Mouse (Mus musculus) MEL (cell line): Measurements from ENCODE around the gene Gtf3c4.

Source experiments
- CHD1 ChIP-seq: IDR thresholded peaks from 2 replicates; pipeline ENCODE4 v1.6.1; 2012; ENCODE audit warnings: low read depth, mild to moderate bottlenecking, inconsistent platforms, low read length, improper control_type of control experiment
- CHD2 ChIP-seq: IDR thresholded peaks from 2 replicates; pipeline ENCODE4 v1.6.1; 2011; ENCODE audit warnings: low read length, improper control_type of control experiment
- ELF1 ChIP-seq: IDR thresholded peaks from 2 replicates; pipeline ENCODE4 v1.6.1; 2014; ENCODE audit warnings: low read depth, mild to moderate bottlenecking, inconsistent platforms, low read length, improper control_type of control experiment, moderate library complexity
- EP300 ChIP-seq, 2 experiments: IDR thresholded peaks; 2 replicates each; pipeline ENCODE4 v1.6.1; 2011; ENCODE audit warnings: improper control_type of control experiment in 2 of 2, low read length in 2 of 2, low read depth in 1 of 2, mild to moderate bottlenecking in 1 of 2
- HCFC1 ChIP-seq: IDR thresholded peaks from 2 replicates; pipeline ENCODE4 v1.6.1; 2012; ENCODE audit warnings: low read depth, mild to moderate bottlenecking, inconsistent platforms, low read length, improper control_type of control experiment, moderate library complexity
- JUND ChIP-seq: IDR thresholded peaks from 2 replicates; pipeline ENCODE4 v1.6.1; 2011; ENCODE audit warnings: low read depth, mild to moderate bottlenecking, improper control_type of control experiment, low read length
- MAFK ChIP-seq: IDR thresholded peaks from 2 replicates; pipeline ENCODE4 v1.6.1; 2011; ENCODE audit warnings: low read depth, mild to moderate bottlenecking, low read length, improper control_type of control experiment, borderline replicate concordance
- POLR2A ChIP-seq, 2 experiments: IDR thresholded peaks; 2 replicates each; pipeline ENCODE4 v1.6.1; 2011 to 2012; ENCODE audit warnings: low read length in 2 of 2, mild to moderate bottlenecking in 2 of 2, control low read depth in 1 of 2, improper control_type of control experiment in 1 of 2, low read depth in 1 of 2, moderate library complexity in 1 of 2; ENCODE audit not compliant: control insufficient read depth in 1 of 2, insufficient read depth in 1 of 2, poor library complexity in 1 of 2
- RCOR1 ChIP-seq: IDR thresholded peaks from 2 replicates; pipeline ENCODE4 v1.6.1; 2012; ENCODE audit warnings: low read depth, mild to moderate bottlenecking, inconsistent platforms, low read length, improper control_type of control experiment

DNA sequence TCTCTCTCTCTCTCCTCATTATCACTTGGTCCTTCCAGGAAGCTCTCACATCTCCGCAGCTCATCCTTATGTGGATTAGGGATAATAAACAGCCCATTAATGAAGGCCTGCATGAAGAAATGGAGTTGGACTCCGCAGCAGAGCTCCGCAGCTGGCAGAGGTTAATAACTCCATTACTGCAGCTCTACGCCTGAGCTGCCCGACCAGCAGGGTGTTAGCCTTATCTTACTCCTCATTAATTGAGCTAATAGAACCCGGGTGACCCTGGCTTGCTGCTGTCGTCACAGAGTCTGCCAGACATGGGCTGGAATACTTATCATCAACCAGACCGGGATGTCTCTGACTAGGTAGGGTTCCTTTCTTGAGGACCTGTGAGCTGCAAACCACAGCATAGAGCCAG is 66.1 kb downstream of the Gtf3c4 start:
- no peak for TF ChIP-seq CHD2
- TF ChIP-seq RCOR1 = no peak
- no peak for TF ChIP-seq MAFK
- TF ChIP-seq HCFC1 = no peak
- TF ChIP-seq POLR2A (IDR thresholded peaks at IDR 0.05; ENCODE audit: control insufficient read depth in 1 of 2, insufficient read depth in 1 of 2, low read depth in 1 of 2, low read length in 2 of 2, poor library complexity in 1 of 2) = no peak
- no peak for TF ChIP-seq CHD1
- no peak for TF ChIP-seq EP300 (IDR thresholded peaks at IDR 0.05; ENCODE audit: low read depth in 1 of 2, low read length in 2 of 2)
- no peak for TF ChIP-seq JUND
- no peak for TF ChIP-seq ELF1
